Mouse (Mus musculus) liver, embryonic 11.5 days (tissue): ENCODE measurements around the gene Pde2a. TPM values are rescaled to one million over a fixed set of nuclear protein-coding genes. Genes with fewer than 3 reads are reported as not detected.

ENCODE experiments used
- ATAC-seq: fragments of 200-750 bp; cut with Nextera tagmentation; replicated peaks from 2 replicates; pipeline ENCODE4 v1.8.0; 2017; ENCODE audit warnings: moderate number of reproducible peaks, mild to moderate bottlenecking, moderate TSS enrichment, moderate library complexity; ENCODE audit not compliant: low FRiP score
- DNase-seq: peaks from one replicate; pipeline ENCODE4 v3.0.0-alpha.2; 2017; ENCODE audit warnings: low spot score
- H3K27ac ChIP-seq: fragments of 300-500 bp; sonication (generic); 2 replicates; pipeline ENCODE4 v1.5.1; 2014; ENCODE audit warnings: mild to moderate bottlenecking, low read depth, low read length, control low read depth
- H3K27me3 ChIP-seq: fragments of 300-500 bp; sonication (generic); replicated peaks from 2 replicates; pipeline ENCODE4 v1.6.1; 2014; ENCODE audit warnings: low read length, mixed read lengths; ENCODE audit not compliant: control insufficient read depth, insufficient read depth
- H3K36me3 ChIP-seq: fragments of 300-500 bp; sonication (generic); 2 replicates; pipeline ENCODE4 v1.6.1; 2014; ENCODE audit warnings: mild to moderate bottlenecking, low read length, moderate library complexity, mixed read lengths; ENCODE audit not compliant: control insufficient read depth, insufficient read depth
- H3K4me1 ChIP-seq: fragments of 300-500 bp; sonication (generic); replicated peaks from 2 replicates; pipeline ENCODE4 v1.6.1; 2014; ENCODE audit warnings: low read length, mixed read lengths; ENCODE audit not compliant: control insufficient read depth, insufficient read depth
- H3K4me2 ChIP-seq: fragments of 300-500 bp; sonication (generic); 2 replicates; pipeline ENCODE4 v1.6.1; 2014; ENCODE audit warnings: mild to moderate bottlenecking, control low read depth, moderate library complexity
- H3K4me3 ChIP-seq: fragments of 300-500 bp; sonication (generic); 2 replicates; pipeline ENCODE4 v1.5.1; 2014; ENCODE audit warnings: low read depth, low read length, control low read depth
- H3K9ac ChIP-seq: fragments of 300-500 bp; sonication (generic); 2 replicates; pipeline ENCODE4 v1.6.1; 2014; ENCODE audit warnings: low read depth, low read length, control low read depth
- H3K9me3 ChIP-seq: fragments of 300-500 bp; sonication (generic); 2 replicates; pipeline ENCODE4 v1.6.1; 2016; ENCODE audit warnings: low read length, inconsistent platforms, mixed read lengths; ENCODE audit not compliant: control insufficient read depth
- WGBS: fragments of 180-500 bp; shearing (Covaris S2); extraction: QIAGEN DNeasy Blood & Tissue Kit; methylation state at CpG from one replicate; pipeline ENCODE4 v1.1.7; 2014; 5-methylcytosine and 5-hydroxymethylcytosine counted together
- polyA plus RNA-seq: library from polyadenylated mRNA; unstranded; fragments of >200 nt; fragmentation: Nextera tagmentation; extraction: Ambion mirVana; gene quantifications from 2 replicates; pipeline ENCODE4 v1.2.1, GENCODE M21; 2014

The Pde2a gene
- 14.4 and 15.0 TPM in 2 replicates for polyA plus RNA-seq

- Histone ChIP-seq H3K9ac (no peak within 1 kb of the TSS), H3K4me3 (no peak within 1 kb of the TSS), H3K27me3 (peaks cover 15% of the 10 kb centered on the region), H3K4me1 (peaks cover 5% of the 10 kb centered on the region; the same call in 1 of the 2 replicates), H3K36me3 (no peaks in the 10 kb centered on the region), H3K27ac (no peak within 1 kb of the TSS), H3K9me3 (no peaks in the 10 kb centered on the region), H3K4me2 (no peak within 1 kb of the TSS)
- 22% methylated on average over 6 of the region's 6 CpGs for WGBS
- ATAC-seq (peak; percentile 62), DNase-seq (no peak)
Measured at GRCm38 (mm10) chr7:101421529-101421928, at the start of gene Pde2a. Gene Pde2a (plus strand): TSS chr7:101421691.

- peaks cover 1% of the 10 kb centered on the region; the same call in 1 of the 2 replicates for H3K4me1 ChIP-seq
- WGBS: 73% methylated on average over 26 of the region's 26 CpGs
- H3K36me3 ChIP-seq: no peaks in the 10 kb centered on the region
- H3K9me3 ChIP-seq: no peaks in the 10 kb centered on the region
- no peak overlapping the region for H3K4me2 ChIP-seq
- no peaks in the 10 kb centered on the region for H3K27me3 ChIP-seq
- no peak overlapping the region for H3K9ac ChIP-seq
- no peak for DNase-seq
- no peak for ATAC-seq
- H3K27ac ChIP-seq: no peak overlapping the region
- no peak overlapping the region for H3K4me3 ChIP-seq
Measured at GRCm38 (mm10) chr7:101373082-101373481, 48.4 kb upstream of the Pde2a start.

DNA sequence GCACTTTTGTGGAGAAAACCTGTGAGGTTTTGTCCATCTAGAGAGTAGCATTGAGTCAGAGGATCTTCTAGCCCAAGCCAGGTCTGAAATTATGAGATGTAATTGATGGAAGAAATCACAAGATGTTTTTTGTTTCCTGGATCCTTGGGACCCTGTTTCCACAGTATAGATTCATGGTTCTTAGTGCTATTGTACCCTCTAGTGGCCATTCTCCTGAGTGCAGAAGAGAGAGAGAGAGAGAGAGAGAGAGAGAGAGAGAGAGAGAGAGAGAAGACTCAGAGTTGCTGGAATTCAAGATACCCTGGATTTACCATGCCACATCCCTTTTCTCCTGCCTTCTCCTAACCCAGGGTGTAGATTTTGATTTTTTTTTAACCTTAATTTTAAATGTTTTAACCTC is 47.3 kb upstream of the Pde2a start:
- Histone ChIP-seq H3K9me3 (no peaks in the 10 kb centered on the region), H3K4me3 (no peak overlapping the region), H3K4me1 (peaks cover 8% of the 10 kb centered on the region), H3K4me2 (no peak overlapping the region), H3K36me3 (no peaks in the 10 kb centered on the region), H3K27me3 (no peaks in the 10 kb centered on the region), H3K9ac (no peak overlapping the region), H3K27ac (no peak overlapping the region)
- DNase-seq (no peak), ATAC-seq (no peak)

GRCm38 (mm10) chr7:101376701-101377340 is 44.7 kb upstream of the Pde2a start:
- ATAC-seq (no peak), DNase-seq (no peak)
- H3K4me1 ChIP-seq: peaks cover 13% of the 10 kb centered on the region
- no peaks in the 10 kb centered on the region for H3K9me3 ChIP-seq
- H3K36me3 ChIP-seq: no peaks in the 10 kb centered on the region
- no peak overlapping the region; the same call in 1 of the 2 replicates for H3K9ac ChIP-seq
- H3K4me3 ChIP-seq: no peak overlapping the region
- no peaks in the 10 kb centered on the region for H3K27me3 ChIP-seq
- no peak overlapping the region for H3K4me2 ChIP-seq
- no peak overlapping the region for H3K27ac ChIP-seq
- 84% methylated on average over 10 of the region's 10 CpGs for WGBS

GRCm38 (mm10) chr7:101377741-101378262 is 43.7 kb upstream of the Pde2a start:
- Histone ChIP-seq H3K9me3 (no peaks in the 10 kb centered on the region), H3K4me1 (peaks cover 13% of the 10 kb centered on the region), H3K4me3 (peak overlapping the region; percentile 10; the same call in 1 of the 2 replicates), H3K9ac (peak overlapping the region; percentile 37), H3K27ac (peak overlapping the region; percentile 64), H3K36me3 (no peaks in the 10 kb centered on the region), H3K27me3 (no peaks in the 10 kb centered on the region), H3K4me2 (peak overlapping the region; percentile 51)
- WGBS: 25% methylated on average over 7 of the region's 7 CpGs
- DNase-seq: peak; percentile 64
- ATAC-seq: peak; percentile 78

DNA sequence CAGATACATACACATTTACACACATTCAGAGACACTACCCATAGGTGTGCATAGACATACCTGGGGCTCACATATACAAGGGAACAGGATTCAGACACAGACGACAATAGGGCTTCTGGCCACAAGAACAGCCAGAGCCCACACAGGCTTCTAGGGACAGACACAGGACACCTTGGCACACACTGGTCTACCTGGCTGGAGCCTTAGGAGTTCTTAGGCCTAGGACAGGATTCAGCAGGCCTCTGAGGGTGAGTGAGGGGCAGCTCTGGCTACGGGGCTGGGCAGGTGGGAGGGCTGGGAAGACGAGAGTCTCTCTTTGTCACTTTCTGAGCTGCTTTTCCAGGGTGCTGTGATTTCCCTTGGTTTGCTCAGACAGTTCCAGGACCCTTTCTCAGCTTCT is 43.2 kb upstream of the Pde2a start:
- peak overlapping the region; percentile 37; the same call in 1 of the 2 replicates for H3K9ac ChIP-seq
- WGBS: 60% methylated on average over 3 of the region's 3 CpGs
- ATAC-seq: no peak; the same call in 1 of the 2 replicates

DNA sequence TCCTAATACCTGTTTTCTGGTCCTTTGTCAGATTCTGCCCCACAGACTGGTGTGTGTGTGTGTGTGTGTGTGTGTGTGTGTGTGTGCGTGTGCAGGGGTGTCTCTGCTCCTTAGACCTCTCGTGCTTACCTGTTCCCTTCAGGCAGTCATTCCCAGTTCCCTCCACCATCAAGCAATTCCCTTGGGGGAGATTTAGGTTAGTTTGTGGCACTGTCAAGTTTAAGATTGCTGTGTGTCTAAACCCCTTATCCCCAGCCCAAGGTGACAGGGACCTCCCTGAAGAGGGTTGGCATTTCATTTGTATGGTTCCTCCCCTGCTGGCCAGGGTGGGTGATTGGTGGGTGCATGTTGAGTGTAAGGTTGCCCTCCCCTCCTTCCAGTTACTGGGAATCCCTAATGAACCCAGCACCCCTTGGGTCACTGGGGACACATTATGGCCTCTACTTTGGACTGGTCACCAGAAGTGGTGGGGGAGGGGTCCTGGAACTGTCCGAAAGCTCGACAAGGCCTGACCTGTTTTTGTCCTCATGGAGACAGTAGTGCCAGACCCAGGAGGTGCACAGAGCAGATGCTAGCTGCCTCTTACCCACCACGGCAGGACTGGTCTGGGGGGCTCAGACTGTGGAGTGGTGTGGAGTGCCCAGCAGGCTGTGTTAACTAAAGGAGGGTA is 42.6 kb upstream of the Pde2a start:
- Histone ChIP-seq H3K4me1 (peaks cover 22% of the 10 kb centered on the region), H3K27ac (no peak overlapping the region), H3K4me3 (no peak overlapping the region), H3K9ac (0 out of 2 replicates have a peak overlapping the region, but pooled peaks have one; percentile 28), H3K27me3 (no peaks in the 10 kb centered on the region), H3K4me2 (peak overlapping the region; percentile 51), H3K9me3 (no peaks in the 10 kb centered on the region), H3K36me3 (no peaks in the 10 kb centered on the region)
- DNase-seq (no peak), ATAC-seq (no peak)
- WGBS: 65% methylated on average over 5 of the region's 5 CpGs

More for the DNA sequence above, 43.2 kb upstream of the Pde2a start:
- Histone ChIP-seq H3K4me3 (peak overlapping the region; percentile 10; the same call in 1 of the 2 replicates), H3K27ac (peak overlapping the region; percentile 64), H3K27me3 (no peaks in the 10 kb centered on the region), H3K9me3 (no peaks in the 10 kb centered on the region), H3K4me2 (peak overlapping the region; percentile 51), H3K4me1 (peaks cover 16% of the 10 kb centered on the region), H3K36me3 (no peaks in the 10 kb centered on the region)
- no peak for DNase-seq

DNA sequence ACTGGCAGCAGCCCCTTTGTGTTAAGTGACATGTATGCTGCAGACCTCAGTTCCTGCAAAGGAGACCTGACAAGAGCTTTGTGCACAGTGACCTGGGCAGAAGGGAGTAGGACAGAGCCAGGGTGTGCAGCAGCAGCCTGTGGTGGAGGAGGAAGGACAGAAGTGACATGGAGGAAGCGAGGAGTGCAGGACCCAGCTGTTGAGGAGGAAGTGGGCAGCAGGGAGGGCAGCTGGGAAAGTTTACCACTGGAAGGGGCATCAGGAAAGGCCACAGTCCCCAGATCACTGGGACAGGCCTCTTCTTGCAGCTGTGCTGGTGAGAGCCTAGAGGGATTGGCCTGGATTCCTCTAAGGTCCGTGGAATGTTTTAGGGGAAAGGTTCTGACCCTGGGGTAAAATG is 41.8 kb upstream of the Pde2a start:
- 0 out of 2 replicates have a peak overlapping the region, but pooled peaks have one; percentile 2 for H3K9ac ChIP-seq
- ATAC-seq (no peak), DNase-seq (no peak)
- H3K9me3 ChIP-seq: no peaks in the 10 kb centered on the region
- H3K4me3 ChIP-seq: no peak overlapping the region
- WGBS: 58% methylated on average over 2 of the region's 2 CpGs
- H3K36me3 ChIP-seq: no peaks in the 10 kb centered on the region
- peak overlapping the region; percentile 4; the same call in 1 of the 2 replicates for H3K27ac ChIP-seq
- H3K27me3 ChIP-seq: no peaks in the 10 kb centered on the region
- H3K4me2 ChIP-seq: no peak overlapping the region
- H3K4me1 ChIP-seq: peaks cover 28% of the 10 kb centered on the region
